Mouse (Mus musculus) urinary bladder, postnatal 36 days (tissue): ENCODE data around the gene Dyx1c1.

Experiments used
- DNase-seq, 2 experiments: peaks; one replicate each; pipeline ENCODE4 v3.0.0; 2022; ENCODE audit warnings: low spot score in 2 of 2, mixed read lengths in 1 of 2

Gene Dyx1c1

DNA sequence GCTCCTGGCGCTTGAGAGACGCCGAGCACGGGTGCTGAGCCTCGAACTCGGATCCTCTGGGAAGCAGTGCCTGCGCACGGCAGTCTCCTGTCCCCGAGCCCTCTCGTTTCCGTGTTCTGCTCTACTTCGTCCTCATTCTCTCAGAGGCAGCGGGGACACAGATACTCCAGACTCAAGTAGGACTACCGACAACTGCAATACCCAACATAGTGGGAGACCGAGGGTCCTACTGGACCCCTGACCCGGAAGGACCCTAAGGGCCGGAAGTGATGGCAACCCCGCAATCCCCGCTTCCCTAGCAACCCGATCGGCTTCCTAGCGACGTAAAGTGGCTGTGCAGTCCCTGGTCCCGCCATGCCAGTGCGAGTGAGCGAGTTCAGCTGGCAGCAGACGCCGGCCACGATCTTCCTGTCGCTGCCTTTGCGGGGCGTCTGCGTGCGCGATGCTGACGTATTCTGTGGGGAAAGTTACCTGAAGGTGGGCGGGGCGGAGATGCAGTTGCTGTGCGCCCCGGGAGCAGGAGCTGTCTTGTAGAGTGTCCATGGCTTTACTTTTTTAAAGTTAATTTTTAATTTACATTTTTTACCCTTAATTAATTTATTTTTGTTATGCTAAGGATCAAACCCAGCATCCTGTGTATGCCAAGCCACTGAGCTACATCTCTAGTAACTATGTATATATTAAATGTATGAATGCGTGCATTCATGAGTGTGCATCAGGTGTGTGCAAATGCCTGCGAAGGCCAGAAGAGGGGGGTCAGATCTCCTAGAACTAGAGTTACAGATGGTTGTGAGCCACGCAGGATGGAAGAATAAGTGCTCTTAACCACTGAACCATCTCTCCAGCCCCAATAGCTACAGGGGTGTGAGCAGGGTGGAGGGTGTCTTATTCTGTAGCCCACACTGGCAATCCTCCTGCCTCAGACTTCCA is at the start of gene Dyx1c1, which contains the start of gene Gm44503:
Gene Dyx1c1, plus strand, starts transcription at position 265 of the 930 bp plus-strand sequence.
Gene Gm44503, plus strand, starts transcription at position 332 of the 930 bp plus-strand sequence.
- DNase-seq, result peak; percentile 62 to 72

DNA sequence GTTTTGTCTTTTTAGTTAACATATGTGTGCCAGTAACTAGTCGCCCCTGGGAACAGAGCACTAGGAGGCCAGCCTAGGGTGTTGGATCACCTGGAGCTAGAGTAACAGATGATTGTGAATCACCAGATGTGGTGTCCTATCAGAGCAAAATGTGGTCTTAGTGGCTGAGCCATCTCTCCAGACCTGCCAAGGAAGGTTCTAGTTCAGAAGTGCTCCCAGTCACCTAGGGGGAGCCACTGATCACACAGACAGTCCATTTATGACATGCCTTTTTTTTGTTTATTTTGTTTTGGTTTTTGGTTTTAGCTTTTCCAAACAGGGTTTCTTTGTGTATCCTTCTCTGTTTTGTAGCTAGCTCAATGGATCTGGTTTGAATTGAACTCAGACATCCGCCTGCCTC is 47.2 kb upstream of the Dyx1c1 start:
- no peak for DNase-seq

DNA sequence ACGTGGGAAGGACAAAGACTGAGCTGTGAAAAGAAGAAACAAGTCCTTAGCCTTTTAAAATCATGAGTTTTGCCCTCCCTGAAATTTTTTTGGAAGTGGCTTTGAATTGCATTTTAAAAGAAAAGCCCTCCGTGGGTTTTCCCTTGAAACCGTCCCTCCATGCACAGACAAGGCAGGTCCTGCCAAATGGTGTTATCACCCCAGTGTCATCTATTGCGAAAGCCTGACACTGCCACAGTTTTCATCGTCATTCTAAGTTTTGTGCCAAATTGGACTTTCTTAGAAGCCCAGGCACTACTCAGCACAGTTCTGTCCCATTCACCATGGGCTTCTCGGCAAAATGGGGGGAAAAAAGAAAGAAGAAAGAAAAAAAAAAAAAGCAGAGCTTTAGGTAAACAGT is 45.0 kb upstream of the Dyx1c1 start:
- DNase-seq, result no peak

DNA sequence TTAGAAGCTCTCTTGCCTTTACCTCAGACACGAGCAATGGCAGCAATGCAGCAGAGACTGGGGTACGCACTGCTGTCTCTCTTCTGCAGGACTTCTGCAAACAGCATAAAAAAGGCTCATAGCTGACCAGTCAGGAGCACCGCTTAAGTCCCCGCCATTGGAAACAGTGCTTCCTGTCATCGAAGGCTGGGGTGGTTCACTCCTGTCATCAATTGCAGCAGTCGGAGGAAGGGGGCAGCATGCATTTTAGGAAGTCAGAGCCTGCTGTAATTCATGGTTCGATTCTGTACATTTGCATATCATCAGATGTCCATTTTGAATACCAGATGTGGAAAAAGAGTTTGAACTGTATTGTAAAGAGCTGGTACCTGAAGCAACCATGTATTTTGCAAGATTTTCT is 42.9 kb upstream of the Dyx1c1 start:
- no peak for DNase-seq

DNA sequence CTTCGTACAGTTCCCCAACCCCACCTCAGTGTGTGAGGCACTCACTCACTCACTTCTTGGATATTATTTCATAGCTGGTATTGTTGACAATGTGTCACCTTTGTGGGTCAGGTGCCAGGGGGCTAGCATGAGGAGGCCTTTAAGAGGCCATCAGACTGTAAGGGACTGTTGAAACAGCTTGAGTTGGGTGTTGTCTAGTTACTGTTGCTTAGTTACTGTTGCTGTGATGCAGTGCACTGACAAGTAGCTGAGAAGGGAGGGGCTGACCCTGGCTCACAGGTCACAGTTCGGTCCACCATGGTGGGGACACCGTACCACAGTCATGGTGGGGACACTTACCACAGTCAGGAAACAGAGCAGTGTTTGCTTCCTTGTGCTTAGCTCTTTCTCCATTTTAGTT is 35.5 kb upstream of the Dyx1c1 start:
- no peak for DNase-seq

DNA sequence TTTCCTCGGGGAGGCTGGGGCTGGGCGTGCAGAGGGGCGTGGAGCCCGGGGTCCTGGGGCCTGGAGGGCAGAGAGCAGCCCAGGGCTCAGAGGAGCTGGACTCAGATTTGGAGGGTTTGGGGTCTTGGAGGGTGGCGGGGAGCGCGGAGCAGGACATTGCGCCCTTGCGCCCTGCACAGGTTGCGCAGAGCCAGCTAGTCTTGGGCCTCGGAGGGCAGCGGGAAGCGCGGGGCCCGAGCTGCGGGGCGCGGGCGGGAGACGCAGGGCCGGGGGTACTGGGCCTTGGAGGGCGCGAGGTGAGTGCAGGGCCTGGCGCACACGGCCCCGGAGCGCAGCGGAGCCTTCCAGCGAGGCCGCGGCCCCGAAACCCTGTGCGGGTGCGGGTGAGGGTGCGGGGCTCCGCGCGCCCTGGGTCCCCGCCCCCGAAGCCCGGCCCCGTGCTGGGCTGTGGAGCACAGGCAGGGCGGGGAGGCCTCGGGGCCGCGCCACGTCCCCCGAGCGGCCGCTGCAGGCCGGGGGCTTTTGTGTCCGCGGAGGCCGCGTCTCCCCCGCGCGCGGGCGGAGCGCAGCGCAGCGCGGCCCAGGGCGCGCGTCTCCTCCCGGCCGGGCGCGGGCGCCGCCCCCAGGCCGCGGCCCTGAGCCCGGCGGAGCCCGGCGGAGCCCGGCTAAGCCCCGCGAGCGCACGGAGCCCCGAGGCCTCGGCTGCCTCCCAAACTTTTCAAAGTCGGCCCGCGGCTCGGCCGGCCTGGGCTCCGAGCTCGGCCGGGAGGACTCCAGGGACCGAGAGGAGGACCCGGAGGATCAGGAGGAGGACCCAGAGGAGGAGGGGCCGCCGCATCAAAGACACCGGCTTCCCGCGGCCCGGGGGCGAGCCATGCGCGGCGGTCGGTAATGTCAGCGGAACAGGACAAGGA is 33.3 kb upstream of the Dyx1c1 start, which contains the start of gene Pygo1:
Gene Pygo1, plus strand, starts transcription at position 625 of the 914 bp plus-strand sequence.
- DNase-seq, result peak; percentile 7 to 9

DNA sequence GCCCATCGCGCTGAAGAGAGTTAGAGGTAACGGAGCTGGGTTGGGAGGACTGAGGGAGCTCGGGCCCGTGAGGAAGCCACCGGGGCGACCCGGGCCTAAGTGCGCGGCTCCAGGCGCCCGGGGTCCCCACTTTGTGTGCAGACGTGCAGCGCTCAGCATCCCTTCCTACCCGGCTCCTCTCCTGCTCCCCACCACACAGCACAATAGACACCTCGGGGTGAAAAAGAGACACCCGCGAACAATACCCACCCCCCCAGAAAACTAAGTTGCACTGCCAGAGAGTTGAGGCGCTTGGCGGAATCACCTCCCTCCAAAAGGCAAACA is 32.7 kb upstream of the Dyx1c1 start:
- peak in 1 of 2 experiments; percentile 31 for DNase-seq

DNA sequence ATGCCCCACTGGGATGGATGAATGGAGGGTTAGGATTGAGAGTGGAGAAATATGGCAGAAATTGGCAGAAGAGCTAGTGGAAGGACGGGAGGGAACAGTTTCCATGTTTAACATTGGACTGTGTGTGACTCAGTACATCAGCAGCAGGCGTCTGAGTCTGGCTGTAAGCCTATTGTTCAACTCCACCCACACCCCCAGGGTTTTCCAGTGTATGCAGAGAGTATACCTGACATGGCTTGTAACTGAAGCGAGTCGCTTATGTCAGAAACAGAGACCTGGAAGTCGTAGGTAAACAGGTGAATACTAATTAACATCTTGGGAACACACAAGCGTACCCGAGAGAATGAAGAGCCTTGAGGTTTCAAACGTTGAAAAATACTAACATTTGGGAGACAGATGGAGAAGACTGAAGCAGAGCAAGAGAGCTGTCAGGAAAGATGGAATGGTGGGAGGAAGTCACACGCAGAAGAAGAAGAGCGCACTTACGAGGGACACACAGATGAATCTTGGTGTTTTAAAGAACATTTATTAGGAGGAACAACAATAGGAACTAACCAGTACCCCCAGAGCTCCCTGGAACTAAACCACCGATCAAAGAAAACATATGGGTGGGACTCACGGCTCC is 27.3 kb upstream of the Dyx1c1 start:
- DNase-seq, result no peak

DNA sequence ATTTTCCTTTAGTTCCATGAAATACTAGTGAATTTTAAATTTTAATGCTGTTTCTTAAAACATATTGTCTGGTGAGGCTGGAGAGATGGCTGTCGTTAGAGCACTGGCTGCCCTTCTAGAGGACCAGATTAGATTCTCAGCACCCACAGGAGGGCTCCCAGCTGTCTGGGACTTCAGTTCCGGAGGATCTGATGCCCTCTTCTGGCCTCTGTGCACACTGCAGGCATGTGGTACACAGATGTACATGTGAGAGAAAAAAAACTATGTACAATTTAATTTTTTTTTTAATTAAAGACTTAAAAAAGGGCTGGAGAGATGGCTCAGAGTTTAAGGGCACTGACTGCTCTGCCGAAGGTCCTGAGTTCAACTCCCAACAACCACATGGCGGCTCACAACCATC is 23.3 kb upstream of the Dyx1c1 start:
- DNase-seq, result no peak

DNA sequence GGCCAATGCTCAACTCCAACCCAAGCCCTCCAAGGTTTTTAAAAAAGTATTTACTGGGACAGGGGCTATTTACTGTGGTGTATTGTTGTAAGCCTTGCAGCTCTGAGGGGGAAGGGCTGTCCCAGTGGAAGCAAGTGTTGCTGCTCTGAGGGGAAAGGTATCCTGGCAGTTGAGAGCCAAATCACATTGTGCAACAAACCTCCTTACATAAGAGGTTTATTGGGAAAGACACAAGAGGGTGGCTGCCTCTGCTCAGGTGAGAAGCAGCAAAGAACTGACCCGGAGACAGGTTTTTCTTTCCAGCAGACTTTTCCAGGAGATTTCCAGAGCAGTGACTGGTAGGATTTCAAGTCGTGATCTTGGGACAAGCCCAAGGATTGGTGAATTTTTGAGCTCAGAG is 22.3 kb upstream of the Dyx1c1 start:
- DNase-seq, result no peak

DNA sequence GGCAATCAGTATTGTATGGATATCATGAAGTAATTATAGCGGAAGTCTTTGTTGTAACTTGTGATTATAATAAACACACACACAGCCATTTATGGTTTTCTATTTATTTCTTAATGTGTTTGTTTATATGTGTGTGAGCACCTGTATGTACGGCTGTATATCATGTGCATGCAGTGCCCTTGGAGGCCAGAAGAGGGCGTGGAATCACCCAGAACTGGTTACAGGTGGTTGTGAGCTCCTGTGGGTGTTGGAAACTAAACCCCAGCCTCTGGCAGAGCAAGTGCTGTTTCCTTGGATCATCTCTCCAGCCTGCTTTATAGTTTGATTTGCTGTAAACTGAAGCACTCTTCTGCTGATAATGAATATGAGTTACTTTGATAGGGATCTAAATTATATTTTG is 15.2 kb upstream of the Dyx1c1 start:
- DNase-seq, result no peak

DNA sequence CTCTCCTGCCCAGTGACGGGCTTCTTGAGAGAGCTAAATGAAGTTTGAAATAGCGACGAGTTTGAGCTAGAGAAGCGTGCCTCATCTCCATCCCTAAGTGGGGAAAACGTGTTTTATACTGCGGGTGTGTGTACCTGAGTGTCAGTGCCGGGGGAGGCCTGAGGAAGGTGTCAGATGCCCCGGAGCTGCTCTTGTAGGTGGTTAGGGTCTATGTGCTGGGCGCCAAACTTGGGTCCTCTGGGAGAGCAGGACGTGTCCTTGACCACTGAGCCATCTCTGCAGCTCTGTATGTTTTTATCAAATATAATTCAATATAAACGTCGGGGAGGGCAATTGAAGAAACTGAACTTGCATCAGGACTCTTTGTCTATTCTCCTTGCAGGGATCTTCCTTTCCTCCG is 14.3 kb upstream of the Dyx1c1 start:
- no peak for DNase-seq

DNA sequence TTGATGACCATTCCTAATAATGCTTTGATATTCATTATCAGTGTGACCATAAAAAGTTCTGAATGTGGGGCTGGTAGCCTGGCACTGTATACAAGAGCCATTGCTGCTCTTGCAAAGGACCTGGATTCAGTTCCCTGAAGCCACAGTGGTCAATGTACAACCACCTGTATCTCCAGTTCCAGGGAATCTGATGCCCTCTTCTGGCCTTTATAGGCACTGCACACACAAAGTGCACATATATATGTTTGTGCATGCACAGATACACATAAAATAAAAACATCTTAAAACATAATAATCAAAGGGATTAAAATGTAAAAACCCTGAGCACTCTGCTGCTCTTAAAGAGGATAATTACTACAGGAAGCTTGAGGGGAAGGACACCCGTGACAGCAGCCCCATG is 11.6 kb upstream of the Dyx1c1 start:
- no peak for DNase-seq

DNA sequence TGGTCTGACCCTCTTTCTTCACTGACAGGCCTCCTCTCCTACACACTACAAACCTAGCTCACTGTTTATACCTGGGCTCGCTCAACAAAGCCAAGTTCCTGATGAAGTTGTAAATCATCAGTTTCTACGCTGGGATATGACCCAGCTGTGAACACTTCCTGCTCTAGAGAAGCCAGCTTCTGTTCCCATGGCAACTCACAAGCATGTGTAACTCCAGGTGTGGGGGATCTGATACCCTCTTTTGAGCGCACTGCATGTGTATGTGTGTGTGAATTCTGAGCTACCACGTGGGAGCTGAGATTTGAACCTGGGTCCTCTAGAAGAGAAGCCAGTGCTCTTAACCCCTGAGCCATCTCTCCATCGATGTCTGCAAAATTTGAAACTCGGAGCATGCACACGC is 9.0 kb upstream of the Dyx1c1 start:
- DNase-seq, result no peak

DNA sequence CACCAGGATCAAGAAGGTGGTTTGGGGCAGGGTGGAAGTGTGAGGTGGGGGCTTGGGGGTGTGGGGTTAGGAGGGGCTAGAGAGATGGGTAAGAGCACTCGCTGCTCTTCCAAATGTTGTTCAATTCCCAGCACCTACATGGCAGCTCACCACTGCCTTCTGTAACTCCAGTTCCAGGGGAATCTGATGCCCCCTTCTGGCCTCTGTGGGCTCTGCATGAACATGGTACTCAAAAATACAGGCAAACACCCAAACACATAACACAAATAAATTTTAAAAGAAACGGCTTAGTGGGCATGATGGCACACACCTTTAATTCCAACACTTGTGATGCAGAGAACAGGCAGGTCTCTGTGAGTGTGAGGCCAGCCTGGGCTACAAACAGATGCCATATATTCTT is 3.8 kb upstream of the Dyx1c1 start:
- DNase-seq, result no peak

DNA sequence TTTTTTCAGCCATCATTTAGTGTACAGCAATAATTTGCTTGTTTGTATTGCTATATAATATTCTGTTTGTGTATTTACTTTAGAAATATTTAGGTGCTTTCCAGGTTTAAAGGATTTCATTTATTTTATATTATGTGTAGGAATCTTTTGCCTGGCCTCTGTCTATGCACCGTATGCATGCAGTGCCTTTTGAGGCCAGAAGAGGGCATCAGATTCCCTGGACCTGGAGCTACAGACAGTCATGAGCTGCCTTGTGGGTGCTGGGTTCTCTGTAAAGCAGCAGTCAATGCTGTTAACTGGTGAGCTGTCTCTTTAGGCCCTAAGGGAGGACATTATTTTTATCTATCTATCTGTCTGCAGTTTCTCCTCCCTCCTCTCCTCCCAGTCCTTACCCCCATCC is 3.0 kb upstream of the Dyx1c1 start:
- peak in 1 of 2 experiments; percentile 23 for DNase-seq

DNA sequence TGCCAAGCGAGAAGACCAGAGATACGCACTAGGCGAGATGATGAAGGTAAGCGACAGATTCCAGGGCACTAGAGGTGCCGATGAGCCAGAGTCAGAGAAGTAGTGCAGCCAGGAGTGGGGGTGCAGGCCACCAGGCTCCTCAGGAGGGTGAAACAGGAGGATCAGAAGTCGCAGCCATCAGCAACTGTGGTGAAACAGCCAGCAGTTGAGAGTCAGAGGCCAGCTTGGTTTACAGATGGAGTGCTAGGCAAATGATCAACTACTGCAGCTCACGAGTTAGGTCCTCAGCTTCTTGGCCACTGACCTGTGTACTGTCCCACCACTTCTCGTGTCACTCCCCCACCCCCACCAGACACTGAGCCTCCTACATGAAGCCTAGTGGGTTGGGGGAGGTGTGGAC is 2.8 kb downstream of the Dyx1c1 start:
- DNase-seq, result no peak

DNA sequence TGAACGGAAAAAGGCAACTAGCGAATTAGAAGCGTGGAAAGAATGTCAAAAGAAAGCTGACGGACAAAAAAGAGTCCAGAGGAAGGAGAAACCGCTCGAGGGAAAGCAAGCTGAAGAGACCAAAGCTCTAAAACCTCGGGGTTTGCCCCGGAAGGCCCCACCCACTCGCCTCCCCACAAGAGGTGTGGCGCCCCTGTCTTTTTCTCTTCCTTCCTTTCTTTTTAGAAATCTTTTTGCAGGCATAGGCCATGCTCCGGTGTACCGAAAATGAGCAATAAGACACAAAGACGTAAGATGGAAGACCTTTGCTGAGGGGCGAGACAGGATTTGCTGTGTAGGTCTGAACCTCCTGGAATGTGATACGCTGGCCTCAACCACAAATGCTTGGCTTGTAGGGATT is 3.4 kb downstream of the Dyx1c1 start:
- no peak for DNase-seq

DNA sequence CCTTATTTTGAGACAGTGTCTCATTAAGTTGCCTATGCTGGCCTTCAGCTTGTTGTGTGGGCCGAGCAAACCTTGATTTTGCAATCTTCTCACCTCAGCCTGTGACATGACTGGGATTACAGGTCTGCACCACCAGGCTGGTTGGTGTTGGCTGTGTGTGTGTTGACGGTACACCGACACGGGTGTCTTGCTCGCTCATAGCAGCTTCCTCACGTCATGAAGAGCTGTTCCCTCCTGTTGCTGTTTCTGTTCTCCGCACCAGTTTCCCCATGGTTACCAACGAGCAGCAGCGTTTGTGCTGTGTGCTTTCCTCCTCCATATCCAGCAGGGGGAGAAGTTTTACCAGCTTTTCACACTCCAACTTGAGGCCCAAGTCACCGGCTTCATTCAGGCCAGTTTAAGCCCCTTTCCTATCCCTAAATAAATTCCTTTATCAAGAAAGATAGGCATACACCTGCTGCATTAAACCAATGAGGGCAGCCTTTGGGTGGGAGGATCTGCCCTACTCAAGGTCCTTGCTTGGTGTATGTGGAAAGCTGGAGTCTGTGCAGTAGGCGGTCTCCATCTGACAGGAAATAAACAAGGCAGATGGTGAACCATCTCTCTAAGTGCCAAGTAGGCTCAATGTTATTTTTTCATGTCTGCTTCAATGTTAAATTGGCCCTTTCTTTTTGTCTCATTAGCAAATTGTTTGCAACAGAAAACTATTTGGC is 9.9 kb downstream of the Dyx1c1 start:
- DNase-seq, result peak; percentile 17 to 42

DNA sequence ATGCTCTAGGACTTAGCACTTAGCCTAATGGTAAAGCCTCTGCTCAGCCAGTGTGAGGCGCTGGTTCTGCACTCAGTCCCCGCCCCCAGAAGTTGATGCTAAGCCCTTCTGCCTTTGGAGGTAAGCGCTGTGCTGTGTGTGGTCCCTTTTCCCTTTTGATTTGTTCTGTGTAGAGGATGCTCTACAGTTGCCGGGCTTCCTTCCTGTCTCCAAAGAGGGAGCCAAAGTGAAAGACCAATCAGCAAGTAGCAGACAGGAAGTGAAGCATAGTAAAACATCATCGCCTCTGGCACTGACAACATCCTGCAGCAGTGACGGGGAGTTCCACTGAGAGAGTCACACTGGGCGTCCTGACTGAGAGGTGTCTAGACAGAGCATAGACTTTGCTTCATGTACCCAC is 11.3 kb downstream of the Dyx1c1 start:
- no peak for DNase-seq

DNA sequence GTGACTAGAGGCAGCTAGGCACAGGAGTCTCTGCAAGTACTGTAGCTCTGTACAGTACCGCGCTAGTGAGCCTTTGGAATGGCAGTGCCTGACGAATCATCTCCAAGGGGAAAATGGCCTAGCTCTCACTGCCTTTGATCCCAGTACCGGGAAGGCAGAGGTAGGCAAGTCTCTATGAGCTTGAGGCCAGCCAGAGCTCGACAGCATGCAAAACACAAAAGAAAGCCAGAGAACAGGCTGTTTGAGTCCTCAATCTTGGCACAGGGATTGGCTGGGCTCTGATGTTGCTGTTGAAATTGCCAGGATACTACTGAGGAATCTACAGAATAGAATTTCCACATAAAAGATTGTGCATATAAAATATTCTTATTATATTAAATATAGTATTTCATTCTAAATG is 13.8 kb downstream of the Dyx1c1 start:
- DNase-seq, result no peak

DNA sequence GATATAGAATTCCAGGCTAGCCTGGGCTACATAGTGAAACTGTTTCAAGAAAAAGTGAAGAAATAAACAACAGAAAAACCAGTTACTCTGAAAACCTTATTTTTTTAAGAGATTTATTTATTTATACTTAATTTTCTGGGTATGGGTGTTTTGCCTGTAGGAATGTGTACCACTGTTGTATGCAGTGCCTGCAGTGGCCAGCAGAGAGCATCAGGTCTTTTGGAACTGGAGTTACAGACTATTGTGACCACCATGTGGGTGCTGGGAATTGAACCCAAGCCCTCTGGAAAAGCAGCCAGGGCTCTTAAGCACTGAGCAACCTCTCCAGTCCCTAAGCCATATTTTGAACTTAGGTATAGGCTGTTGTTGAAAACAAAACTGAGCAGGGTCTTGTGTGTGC is 14.4 kb downstream of the Dyx1c1 start:
- no peak for DNase-seq
